Mouse (Mus musculus) midbrain, embryonic 16.5 days (tissue): Measurements from ENCODE around the gene 4632433K11Rik. TPM values are rescaled to one million over a fixed set of nuclear protein-coding genes. Genes with fewer than 3 reads are reported as not detected.
"Not testable (repeated sequence)": the region's sequence is repeated elsewhere in the genome, so short reads cannot be mapped to it uniquely, and the experiment has no call there.

Experiments
- ATAC-seq: fragments of 200-750 bp; cut with Nextera tagmentation; 2 replicates; pipeline ENCODE4 v1.8.0; 2017; ENCODE audit warnings: moderate TSS enrichment
- H3K27ac ChIP-seq: fragments of 300-500 bp; sonication (generic); 2 replicates; pipeline ENCODE4 v1.5.1; 2014; ENCODE audit warnings: mild to moderate bottlenecking, low read length, mixed read lengths
- H3K27me3 ChIP-seq: fragments of 300-500 bp; sonication (generic); 2 replicates; pipeline ENCODE4 v1.6.1; 2014; ENCODE audit warnings: low read depth, low read length, mixed read lengths; ENCODE audit not compliant: control insufficient read depth, insufficient read depth
- H3K36me3 ChIP-seq: fragments of 300-500 bp; sonication (generic); 2 replicates; pipeline ENCODE4 v1.6.1; 2014; ENCODE audit warnings: mild to moderate bottlenecking, low read length, moderate library complexity, mixed read lengths; ENCODE audit not compliant: control insufficient read depth, insufficient read depth
- H3K4me1 ChIP-seq: fragments of 300-500 bp; sonication (generic); 2 replicates; pipeline ENCODE4 v1.6.1; 2014; ENCODE audit warnings: mild to moderate bottlenecking, low read length, mixed read lengths; ENCODE audit not compliant: control insufficient read depth, insufficient read depth
- H3K4me2 ChIP-seq: fragments of 300-500 bp; sonication (generic); 2 replicates; pipeline ENCODE4 v1.6.1; 2014; ENCODE audit warnings: mild to moderate bottlenecking, low read length, mixed read lengths
- H3K4me3 ChIP-seq: fragments of 300-500 bp; sonication (generic); 2 replicates; pipeline ENCODE4 v1.5.1; 2014; ENCODE audit warnings: low read depth, mild to moderate bottlenecking, low read length, moderate library complexity, mixed read lengths
- H3K9ac ChIP-seq: fragments of 300-500 bp; sonication (generic); 2 replicates; pipeline ENCODE4 v1.6.1; 2014; ENCODE audit warnings: low read depth, low read length, mixed read lengths
- H3K9me3 ChIP-seq: fragments of 300-500 bp; sonication (generic); replicated peaks from 2 replicates; pipeline ENCODE4 v1.6.1; 2014; ENCODE audit warnings: mild to moderate bottlenecking, low read length, mixed read lengths; ENCODE audit not compliant: control insufficient read depth, poor library complexity, severe bottlenecking
- WGBS: fragments of 180-500 bp; shearing (Covaris S2); extraction: QIAGEN DNeasy Blood & Tissue Kit; methylation state at CpG from one replicate; pipeline ENCODE4 v1.1.7; 2014; 5-methylcytosine and 5-hydroxymethylcytosine counted together
- polyA plus RNA-seq: library from polyadenylated mRNA; unstranded; fragments of >200 nt; fragmentation: Nextera tagmentation; extraction: Ambion mirVana; gene quantifications from 2 replicates; pipeline ENCODE4 v1.2.1, GENCODE M21; 2015

The 4632433K11Rik gene
- polyA plus RNA-seq, 1 experiment from 2014 or later, result not detected

- H3K4me3 ChIP-seq, H3K4me2 ChIP-seq, H3K27ac ChIP-seq, ATAC-seq, H3K9ac ChIP-seq, H3K27me3 ChIP-seq, H3K4me1 ChIP-seq, H3K9me3 ChIP-seq: not testable (repeated sequence)
- 69% methylated on average over 8 of the region's 8 CpGs for WGBS
- peaks cover 12% of the 10 kb centered on the region for H3K36me3 ChIP-seq
Measured at GRCm38 (mm10) chr7:5002876-5003275, 31.0 kb upstream of the 4632433K11Rik start.

- 95% methylated on average over 26 of the region's 26 CpGs for WGBS
- H3K4me1 ChIP-seq, result 0 out of 2 replicates have a peak, but pooled peaks cover 1% of the 10 kb centered on the region
- H3K9ac ChIP-seq, result no peak overlapping the region
- H3K9me3 ChIP-seq, result no peaks in the 10 kb centered on the region
- no peak overlapping the region for H3K4me3 ChIP-seq
- H3K36me3 ChIP-seq, result peaks cover 42% of the 10 kb centered on the region
- no peak overlapping the region for H3K4me2 ChIP-seq
- H3K27ac ChIP-seq, result no peak overlapping the region
- ATAC-seq, result no peak
- H3K27me3 ChIP-seq, result no peaks in the 10 kb centered on the region
Measured at GRCm38 (mm10) chr7:5008229-5008628, 25.7 kb upstream of the 4632433K11Rik start.

GRCm38 (mm10) chr7:5012681-5013513, 21.0 kb upstream of the 4632433K11Rik start:
- ATAC-seq, result no peak
- no peak overlapping the region for H3K4me3 ChIP-seq
- H3K9ac ChIP-seq, result no peak overlapping the region
- H3K9me3 ChIP-seq, result no peaks in the 10 kb centered on the region
- H3K27ac ChIP-seq, result no peak overlapping the region
- 92% methylated on average over 27 of the region's 27 CpGs for WGBS
- no peak overlapping the region for H3K4me2 ChIP-seq
- H3K4me1 ChIP-seq, result peaks cover 10% of the 10 kb centered on the region
- no peaks in the 10 kb centered on the region for H3K27me3 ChIP-seq
- H3K36me3 ChIP-seq, result peaks cover 30% of the 10 kb centered on the region

- Histone ChIP-seq H3K4me1 (peaks cover 10% of the 10 kb centered on the region), H3K27ac (peak within 1 kb of the TSS; percentile 97), H3K36me3 (peaks cover 16% of the 10 kb centered on the region), H3K27me3 (no peaks in the 10 kb centered on the region), H3K4me2 (peak within 1 kb of the TSS; percentile 67), H3K9ac (peak within 1 kb of the TSS; percentile 74), H3K4me3 (peak within 1 kb of the TSS; percentile 79), H3K9me3 (no peaks in the 10 kb centered on the region)
- ATAC-seq, result peak; percentile 84
- WGBS, result under 1% methylated on average over 41 of the region's 42 CpGs
Measured at GRCm38 (mm10) chr7:5014251-5015117, 19.4 kb upstream of the 4632433K11Rik start, which contains the start of the genes Zfp524 and Fiz1. Gene Zfp524, plus strand, starts transcription at chr7:5014415. Gene Fiz1, minus strand, starts transcription at chr7:5014697.

- WGBS, result under 1% methylated on average over 49 of the region's 76 CpGs
- peak; percentile 78 for ATAC-seq
- Histone ChIP-seq H3K36me3 (peaks cover 13% of the 10 kb centered on the region), H3K4me2 (peak within 1 kb of the TSS; percentile 67), H3K4me1 (peaks cover 10% of the 10 kb centered on the region), H3K27me3 (no peaks in the 10 kb centered on the region), H3K9me3 (no peaks in the 10 kb centered on the region), H3K27ac (peak within 1 kb of the TSS; percentile 97), H3K4me3 (peak within 1 kb of the TSS; percentile 79), H3K9ac (peak within 1 kb of the TSS; percentile 74)
Measured at GRCm38 (mm10) chr7:5015118-5016001, 18.6 kb upstream of the 4632433K11Rik start, which contains the start of gene Gm44973. Gene Gm44973, plus strand, starts transcription at chr7:5015496.

GRCm38 (mm10) chr7:5016057-5016456, 17.9 kb upstream of the 4632433K11Rik start:
- peak overlapping the region; percentile 67 for H3K4me2 ChIP-seq
- H3K9ac ChIP-seq, result peak overlapping the region; percentile 74
- H3K4me3 ChIP-seq, result peak overlapping the region; percentile 79
- peak overlapping the region; percentile 97 for H3K27ac ChIP-seq
- 66% methylated on average over 3 of the region's 3 CpGs for WGBS
- peaks cover 13% of the 10 kb centered on the region for H3K36me3 ChIP-seq
- no peaks in the 10 kb centered on the region for H3K27me3 ChIP-seq
- peaks cover 13% of the 10 kb centered on the region for H3K4me1 ChIP-seq
- no peaks in the 10 kb centered on the region for H3K9me3 ChIP-seq
- no peak for ATAC-seq

GRCm38 (mm10) chr7:5016920-5017319, 17.0 kb upstream of the 4632433K11Rik start:
- ATAC-seq, result no peak
- WGBS, result 100% methylated on average over 2 of the region's 2 CpGs
- H3K27ac ChIP-seq, result no peak overlapping the region
- no peak overlapping the region for H3K4me3 ChIP-seq
- no peak overlapping the region for H3K4me2 ChIP-seq
- H3K36me3 ChIP-seq, result peaks cover 5% of the 10 kb centered on the region; the same call in 1 of the 2 replicates
- no peaks in the 10 kb centered on the region for H3K27me3 ChIP-seq
- no peak overlapping the region for H3K9ac ChIP-seq
- H3K9me3 ChIP-seq, result no peaks in the 10 kb centered on the region
- peaks cover 19% of the 10 kb centered on the region for H3K4me1 ChIP-seq

GRCm38 (mm10) chr7:5017352-5017751, 16.6 kb upstream of the 4632433K11Rik start:
- no peak for ATAC-seq
- 91% methylated on average over 16 of the region's 16 CpGs for WGBS
- peaks cover 5% of the 10 kb centered on the region; the same call in 1 of the 2 replicates for H3K36me3 ChIP-seq

More at GRCm38 (mm10) chr7:5017352-5017751, 16.6 kb upstream of the 4632433K11Rik start:
- H3K27ac ChIP-seq, result no peak overlapping the region
- no peak overlapping the region for H3K4me3 ChIP-seq
- H3K9ac ChIP-seq, result no peak overlapping the region
- no peaks in the 10 kb centered on the region for H3K27me3 ChIP-seq
- H3K4me2 ChIP-seq, result no peak overlapping the region
- H3K4me1 ChIP-seq, result peaks cover 19% of the 10 kb centered on the region
- no peaks in the 10 kb centered on the region for H3K9me3 ChIP-seq
